8 mouse cellular contexts compared by ENCODE assay signal in genomic region chr10:37337172-37337620, GRCm38 (mm10).
DNase-seq lines count a peak whose midpoint lies in the region; ATAC-seq lines count a peak whose summit lies in the region.

No protein-coding gene starts in this region.

- no peaks in the 10 kb centered on the region for H3K36me3 ChIP-seq in embryonic facial prominence, embryonic 15.5 days
- no peaks in the 10 kb centered on the region for H3K36me3 ChIP-seq in stomach, embryonic 16.5 days (ENCODE audit: control insufficient read depth, insufficient read depth, low read length)

- ATAC-seq in CD4-positive, CD25-positive, alpha-beta regulatory T cell, adult 4 months: peak; percentile 90
- no peak for ATAC-seq in embryonic facial prominence, embryonic 15.5 days (ENCODE audit: insufficient number of reproducible peaks, low FRiP score, low TSS enrichment, low read depth)
- ATAC-seq in stomach, embryonic 16.5 days (ENCODE audit: insufficient read depth, low FRiP score): peak; percentile 89

- no peak overlapping the region for H3K9ac ChIP-seq in embryonic facial prominence, embryonic 15.5 days
- H3K9ac ChIP-seq in stomach, embryonic 16.5 days (ENCODE audit: low read length): no peak overlapping the region

- H3K27me3 ChIP-seq in embryonic facial prominence, embryonic 15.5 days: no peaks in the 10 kb centered on the region
- no peaks in the 10 kb centered on the region for H3K27me3 ChIP-seq in stomach, embryonic 16.5 days (ENCODE audit: control insufficient read depth, insufficient read depth, low read length)

- DNase-seq in adrenal gland, adult (ENCODE audit: inconsistent age in 2 of 2, low spot score in 1 of 2): peak; percentile 29 to 67
- no peak for DNase-seq in adrenal gland, adult 18-20 months (ENCODE audit: low spot score in 2 of 2)
- peak; percentile 40 for DNase-seq in kidney, postnatal 10 days
- DNase-seq in testis, postnatal 14 days (ENCODE audit: low spot score): no peak
- no peak for DNase-seq in cerebellum, adult 11-12 months

- WGBS in embryonic facial prominence, embryonic 15.5 days: 29% methylated on average over 3 of the region's 3 CpGs
- 9% methylated on average over 3 of the region's 3 CpGs for WGBS in stomach, embryonic 16.5 days

- no peaks in the 10 kb centered on the region for H3K4me1 ChIP-seq in embryonic facial prominence, embryonic 15.5 days
- H3K4me1 ChIP-seq in stomach, embryonic 16.5 days (ENCODE audit: control insufficient read depth, insufficient read depth, low read length): no peaks in the 10 kb centered on the region; the same call in 1 of the 2 replicates

- H3K9me3 ChIP-seq in embryonic facial prominence, embryonic 15.5 days (replicated peaks): no peaks in the 10 kb centered on the region
- H3K9me3 ChIP-seq in stomach, embryonic 16.5 days (replicated peaks; ENCODE audit: control insufficient read depth, low read length): no peaks in the 10 kb centered on the region; the same call in 1 of the 2 replicates

- no peak overlapping the region for H3K4me2 ChIP-seq in embryonic facial prominence, embryonic 15.5 days (replicated peaks)
- no peak overlapping the region for H3K4me2 ChIP-seq in stomach, embryonic 16.5 days (ENCODE audit: low read depth, low read length)

- H3K27ac ChIP-seq in embryonic facial prominence, embryonic 15.5 days (replicated peaks): 0 out of 2 replicates have a peak overlapping the region, but pooled peaks have one; percentile 44
- peak overlapping the region; percentile 77 for H3K27ac ChIP-seq in stomach, embryonic 16.5 days (ENCODE audit: low read length)

- H3K4me3 ChIP-seq in embryonic facial prominence, embryonic 15.5 days (replicated peaks): no peak overlapping the region
- no peak overlapping the region for H3K4me3 ChIP-seq in stomach, embryonic 16.5 days (replicated peaks; ENCODE audit: low read length)

Comparison
In these comparisons a context has a peak if more than half of its experiments do, and no peak if none do; other contexts are left out.
1. DNase-seq: peak in adrenal gland, adult (2 of 2) and kidney, postnatal 10 days (single experiment); none in adrenal gland, adult 18-20 months (0 of 2), testis, postnatal 14 days (single experiment) and cerebellum, adult 11-12 months (single experiment).